Mouse (Mus musculus) embryo, embryonic 9.5 days (tissue): ENCODE measurements at regions not wholly inside any gene's neighbourhood (a gene's known extent, or its start where the extent isn't known, plus 50 kb on each side); places are given as distances from the start of the nearest gene placed in this dataset.

Source experiments
- DNase-seq: peaks from one replicate; pipeline ENCODE4 v3.0.0-alpha.2; 2017; ENCODE audit errors: extremely low spot score

GRCm38 (mm10) chrX:60833456-60833855 is 59.8 kb downstream of the Sox3 start:
- DNase-seq: no peak

DNA sequence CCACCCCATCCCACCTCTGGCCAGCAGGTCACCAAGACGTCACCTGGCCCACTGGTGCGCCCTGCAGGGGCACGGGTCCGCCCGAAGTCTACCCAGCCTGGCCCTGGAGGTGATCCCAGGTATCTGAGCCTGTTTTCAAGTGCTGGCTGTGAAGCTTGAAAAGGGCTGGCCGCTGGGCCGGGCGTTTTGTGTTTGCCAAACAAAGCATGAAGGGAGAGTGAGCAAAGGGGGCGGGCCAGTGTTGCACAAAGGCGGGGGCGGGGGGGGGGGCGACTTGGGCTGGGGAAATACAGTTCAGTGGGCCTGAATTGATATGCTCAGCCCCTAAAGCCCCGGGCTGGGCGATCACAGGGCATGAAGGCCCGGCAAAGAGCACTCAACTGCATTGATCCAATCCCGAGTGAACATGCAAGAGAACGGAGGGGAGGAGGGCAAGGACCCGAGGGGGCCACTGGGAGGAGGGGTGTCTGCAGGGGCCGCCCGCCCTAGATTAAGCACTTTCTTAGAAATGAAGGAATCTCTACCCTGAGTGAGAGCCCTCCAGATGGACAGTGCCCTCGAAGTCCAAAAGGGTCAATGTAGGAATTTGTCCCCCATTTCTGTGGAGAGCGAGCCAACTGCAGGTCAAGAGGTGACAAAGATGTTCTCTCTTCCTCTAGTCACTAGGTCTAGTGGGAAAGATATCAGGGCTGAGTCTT is 61.8 kb downstream of the Sox3 start:
- peak; percentile 52 for DNase-seq

DNA sequence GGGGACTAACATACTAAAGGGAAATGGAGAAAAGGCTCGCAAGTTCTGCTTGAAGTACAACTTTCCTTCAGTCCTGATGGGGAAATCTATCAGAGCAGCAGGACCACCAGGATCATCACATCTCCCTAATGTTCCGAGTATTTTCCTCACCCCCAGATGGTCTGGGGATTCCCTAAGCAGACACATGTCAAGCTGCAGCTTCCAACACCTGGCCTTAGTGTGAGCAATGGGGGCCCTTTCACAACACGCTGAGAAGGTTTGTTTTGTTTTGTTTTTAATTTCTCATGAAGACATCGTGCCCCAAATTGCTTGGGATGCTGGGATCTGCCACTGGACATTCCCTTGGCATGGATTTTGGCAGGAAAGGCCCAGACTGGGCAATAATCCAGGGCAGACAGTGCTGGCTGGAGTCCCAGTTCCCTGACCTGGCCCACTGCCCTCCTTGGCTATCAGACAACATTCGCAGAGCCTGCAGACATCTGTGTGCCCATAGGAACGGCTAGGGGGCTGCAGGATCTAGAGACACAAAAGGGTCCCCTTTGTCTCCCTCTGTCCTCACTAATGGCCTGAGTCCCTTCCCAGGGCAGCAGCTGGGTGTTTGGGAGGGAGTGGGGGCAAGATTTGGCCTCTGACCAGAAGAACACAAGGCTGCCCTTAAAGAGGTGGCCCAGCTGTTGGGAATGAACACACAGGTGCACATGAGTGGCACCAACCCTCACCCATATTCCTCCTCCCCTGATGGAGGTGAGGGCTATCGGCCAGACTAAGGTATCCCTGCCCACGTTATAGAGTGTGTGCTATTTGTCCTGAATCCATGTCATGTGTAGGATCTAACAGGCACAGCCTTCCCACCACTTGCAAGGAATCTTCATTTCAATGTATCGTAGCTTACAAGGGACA is 67.8 kb downstream of the Sox3 start:
- DNase-seq: no peak

DNA sequence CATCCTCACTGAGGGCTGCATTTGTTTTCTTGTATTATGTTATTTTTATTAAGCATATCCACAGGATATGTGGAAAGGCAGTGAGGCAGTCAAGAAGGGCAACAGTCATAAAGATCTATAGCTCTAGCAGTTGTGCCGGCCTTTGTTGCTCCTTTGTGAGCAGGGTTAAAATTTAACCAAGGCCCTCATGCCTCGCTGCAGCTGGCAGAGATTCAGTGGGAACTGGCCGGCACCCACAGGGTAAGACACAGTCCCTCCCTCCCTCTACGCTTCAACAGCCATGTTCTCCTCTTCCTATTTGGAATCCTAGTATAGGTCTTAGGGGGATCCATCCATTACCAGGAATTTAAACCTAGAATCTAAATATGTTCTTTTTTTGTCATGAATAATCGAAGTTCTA is 94.7 kb downstream of the Sox3 start:
- no peak for DNase-seq

DNA sequence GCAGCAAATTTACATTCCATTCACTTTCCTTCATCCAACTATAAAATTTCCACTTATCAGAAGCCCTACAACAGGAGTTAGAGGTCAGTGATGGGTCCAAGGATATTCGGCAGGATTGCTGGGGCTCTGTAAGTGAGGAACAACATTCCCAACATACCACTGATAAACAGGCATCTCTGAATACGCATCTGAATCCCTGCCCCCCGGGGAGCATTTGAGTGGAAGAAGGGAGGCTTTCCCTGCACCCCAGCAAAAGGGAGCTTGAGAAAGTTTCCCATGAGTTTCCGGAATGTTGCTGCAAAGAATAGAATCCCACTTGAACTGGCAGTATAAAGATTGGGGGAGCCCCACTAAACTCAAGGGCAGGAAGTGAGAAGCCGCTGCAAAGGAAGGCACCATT is 112.5 kb downstream of the Sox3 start:
- no peak for DNase-seq

DNA sequence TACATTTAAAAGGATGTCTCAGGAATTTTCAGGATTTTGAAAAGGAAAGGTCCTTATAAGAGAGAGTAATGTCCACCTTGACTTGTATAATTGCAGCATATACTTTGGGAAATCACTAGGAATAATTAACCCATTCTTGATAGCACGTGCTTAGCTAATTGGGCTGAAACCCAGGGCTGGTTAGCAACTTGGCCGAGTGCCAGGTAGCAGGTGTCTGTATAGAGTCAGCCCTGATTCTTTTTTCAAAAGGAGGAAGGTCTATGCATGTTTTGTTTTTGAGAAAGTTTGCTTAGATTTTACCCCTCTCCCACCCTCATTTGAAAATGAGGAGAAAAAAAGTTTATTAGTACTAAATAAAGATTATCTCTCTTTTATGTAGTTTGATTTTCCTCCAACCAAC is 113.1 kb downstream of the Sox3 start:
- DNase-seq: no peak

GRCm38 (mm10) chrX:60773645-60774044 is 119.6 kb downstream of the Sox3 start:
- DNase-seq: no peak

GRCm38 (mm10) chrX:60772439-60772838 is 120.8 kb downstream of the Sox3 start:
- no peak for DNase-seq

DNA sequence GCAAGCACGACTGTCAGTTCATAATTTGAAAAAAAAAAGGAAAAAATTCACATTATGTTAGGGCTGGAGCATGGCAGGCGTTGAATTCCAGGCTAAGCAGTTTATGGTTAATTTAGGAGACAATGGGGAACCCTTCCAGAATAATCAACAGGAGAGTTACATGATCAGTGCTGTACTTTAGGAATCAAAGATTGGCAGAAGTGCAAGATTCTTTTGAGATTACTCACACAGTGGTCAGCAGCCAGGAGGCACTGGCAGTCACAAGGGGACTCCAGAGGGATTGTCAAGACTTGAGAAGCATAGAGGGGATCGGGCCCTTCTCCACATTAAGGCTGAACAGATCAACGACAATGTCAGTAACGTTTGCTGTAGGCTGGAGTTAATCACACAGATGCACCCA is 142.8 kb downstream of the Sox3 start:
- no peak for DNase-seq

DNA sequence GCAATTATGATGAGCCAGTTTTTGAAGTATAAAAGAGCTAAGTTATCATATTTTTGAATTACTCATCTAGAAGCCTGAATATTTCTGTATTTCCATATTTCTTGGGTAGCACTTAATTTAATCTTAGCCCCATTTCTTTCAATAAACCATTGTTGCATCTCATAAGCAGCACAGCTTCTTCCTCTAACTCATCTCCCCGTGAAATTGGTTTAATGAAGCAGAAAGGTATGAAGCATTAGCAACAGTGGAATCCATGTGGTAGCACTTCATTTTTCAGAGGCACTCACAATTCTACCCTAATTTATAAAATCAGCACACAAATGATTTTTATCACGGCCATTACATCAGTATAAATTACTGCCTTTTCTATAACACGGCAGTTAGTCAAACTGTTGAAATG is 149.3 kb downstream of the Sox3 start:
- no peak for DNase-seq

GRCm38 (mm10) chrX:60743020-60743707 is 150.1 kb downstream of the Sox3 start:
- DNase-seq: no peak

- peak; percentile 25 for DNase-seq
These were observed 127.1 kb upstream of the Atp11c start for GRCm38 (mm10) chrX:60719428-60720151.

DNA sequence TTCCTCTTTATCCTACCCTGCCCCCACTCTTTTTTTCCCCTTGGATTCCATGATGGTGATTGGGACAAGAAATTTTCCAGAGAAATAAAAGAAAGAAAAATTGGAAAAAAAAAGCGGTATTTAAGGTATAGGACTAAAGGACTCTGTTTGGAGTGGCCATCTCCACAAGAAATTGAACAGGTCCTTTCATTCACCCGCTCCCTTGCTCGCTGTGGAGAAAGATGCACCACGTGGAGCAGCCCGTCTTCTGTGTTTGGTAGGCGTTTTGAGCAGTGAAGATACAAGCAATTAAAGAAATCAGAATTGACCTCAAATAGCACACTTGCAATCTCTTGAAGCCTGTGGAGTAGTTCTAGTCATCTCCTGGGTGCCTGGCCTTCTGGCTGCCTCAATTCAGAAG is 126.3 kb upstream of the Atp11c start:
- no peak for DNase-seq

DNA sequence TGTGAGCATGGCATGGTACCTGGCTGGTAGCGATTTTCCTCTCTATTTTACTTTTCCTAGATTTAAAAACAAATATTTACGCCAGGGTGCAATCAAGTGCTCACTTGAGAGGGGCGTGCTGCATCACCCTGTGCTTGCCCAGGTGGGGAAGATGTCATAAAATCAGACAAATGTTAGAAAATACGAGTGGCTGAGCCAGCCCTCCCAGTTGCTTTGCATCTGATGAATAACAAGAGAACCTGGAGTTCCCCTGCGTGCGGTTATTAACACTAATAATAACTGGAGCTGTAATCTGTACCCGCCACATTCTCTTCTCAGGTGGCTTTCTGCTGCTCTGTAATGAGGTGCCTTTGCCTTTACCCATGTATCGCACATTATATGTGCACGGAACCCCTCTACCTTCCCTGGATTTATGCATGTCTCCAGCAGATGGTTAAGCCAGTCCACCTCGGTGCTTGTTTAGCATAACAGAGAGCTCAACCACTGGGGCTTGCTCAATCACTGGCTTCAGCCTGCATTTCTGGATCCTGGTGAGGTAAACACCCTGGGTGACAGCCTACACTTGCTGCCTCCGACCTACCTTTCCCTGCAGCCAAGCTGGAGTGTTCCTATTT is 125.8 kb upstream of the Atp11c start:
- DNase-seq: no peak

DNA sequence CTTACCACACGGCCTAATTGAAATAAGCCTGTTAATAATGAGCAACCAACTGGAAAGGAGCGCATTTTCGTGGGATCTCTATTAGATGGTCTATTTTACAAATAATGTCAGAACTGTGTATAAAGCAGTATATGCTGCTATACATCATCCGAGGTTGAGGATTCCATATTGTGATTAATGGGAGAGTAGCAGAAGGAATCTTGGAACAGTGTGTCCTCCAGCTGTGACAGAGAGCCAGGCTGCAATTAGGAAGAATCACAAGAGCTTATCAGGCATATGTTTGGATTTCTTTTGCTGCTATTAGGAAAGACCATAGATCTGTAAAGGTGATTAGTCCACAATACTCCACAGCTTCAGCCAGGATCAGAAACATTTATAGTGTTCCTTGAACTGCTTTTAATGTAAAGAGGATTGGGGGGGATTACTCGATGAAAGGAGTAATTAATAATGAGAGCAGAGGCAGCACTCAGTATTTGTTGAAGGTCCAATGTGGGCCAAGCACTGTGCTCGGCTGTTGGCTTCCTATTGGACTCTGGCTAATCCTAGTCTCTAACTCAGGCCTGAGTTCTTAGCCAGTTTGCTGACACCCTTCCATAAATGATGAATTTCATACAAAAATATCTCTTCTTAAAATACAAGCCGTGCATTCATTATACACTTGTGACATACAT is 88.7 kb upstream of the Atp11c start:
- no peak for DNase-seq

GRCm38 (mm10) chrX:60644726-60645318 is 52.3 kb upstream of the Atp11c start:
- no peak for DNase-seq
